Mouse (Mus musculus) heart, postnatal 10 days (tissue): Measurements from ENCODE around the gene Ezh2. TPM values are rescaled to one million over a fixed set of nuclear protein-coding genes. Genes with fewer than 3 reads are reported as not detected.
"Not testable (repeated sequence)": the region's sequence is repeated elsewhere in the genome, so short reads cannot be mapped to it uniquely, and the experiment has no call there.

Experiments used
- DNase-seq, 2 experiments: peaks; one replicate each; pipeline ENCODE4 v3.0.0; 2021
- intact Hi-C: fragments of 180-260 bp; cut with DNase I; formaldehyde crosslinking; loops from one replicate; pipeline ENCODE4 v1.15.1; 2025
- total RNA-seq, 2 experiments: library from RNA; stranded (reverse); gene quantifications; 2 replicates each; pipeline ENCODE4 v1.2.3; 2021

The Ezh2 gene
- total RNA-seq: 10 to 100 TPM; 35.7 to 41.9 TPM

- intact Hi-C loops: loop anchor here (2.0 to 5.0 kb wide), 2 partner anchors 18 to 143 kb away; partner anchors contain the start of gene Cul1
Observed at GRCm38 (mm10) chr6:47594926-47595623, at the start of gene Ezh2. Gene Ezh2 (minus strand): TSS chr6:47595341.

GRCm38 (mm10) chr6:47636527-47637076 is 41.5 kb upstream of the Ezh2 start:
- peak in 1 of 2 experiments; percentile 5 for DNase-seq
- intact Hi-C loops: no loop called here

More at GRCm38 (mm10) chr6:47594926-47595623, at the start of gene Ezh2:
- peak; percentile 99 for DNase-seq

GRCm38 (mm10) chr6:47635995-47636526 is 40.9 kb upstream of the Ezh2 start:
- intact Hi-C loops: no loop called here
- DNase-seq: no peak

- no peak for DNase-seq
- intact Hi-C loops: no loop called here
Observed at GRCm38 (mm10) chr6:47635207-47635994, 40.3 kb upstream of the Ezh2 start.

- DNase-seq: no peak
- intact Hi-C loops: loop anchor here (5.0 kb wide), 1 partner anchor 321 kb away; no protein-coding TSS in a partner anchor
Observed at GRCm38 (mm10) chr6:47633467-47633866, 38.3 kb upstream of the Ezh2 start.

- not testable (repeated sequence) for DNase-seq
- intact Hi-C loops: loop anchor here (5.0 kb wide), 1 partner anchor 318 kb away; no protein-coding TSS in a partner anchor
Observed at GRCm38 (mm10) chr6:47630061-47630460, 34.9 kb upstream of the Ezh2 start.

- intact Hi-C loops: no loop called here
- DNase-seq: no peak
Observed at GRCm38 (mm10) chr6:47627978-47628377, 32.8 kb upstream of the Ezh2 start.

- intact Hi-C loops, DNase-seq: not testable (repeated sequence)
Observed at GRCm38 (mm10) chr6:47626976-47627375, 31.8 kb upstream of the Ezh2 start.

GRCm38 (mm10) chr6:47621039-47621438 is 25.9 kb upstream of the Ezh2 start:
- DNase-seq: no peak
- intact Hi-C loops: no loop called here

GRCm38 (mm10) chr6:47608306-47608705 is 13.2 kb upstream of the Ezh2 start:
- intact Hi-C loops, DNase-seq: not testable (repeated sequence)

- DNase-seq: no peak
- intact Hi-C loops: no loop called here
Observed at GRCm38 (mm10) chr6:47601931-47602330, 6.8 kb upstream of the Ezh2 start.

GRCm38 (mm10) chr6:47595696-47596095 is 555 bp upstream of the Ezh2 start:
- DNase-seq: no peak
- intact Hi-C loops: loop anchor here (2.0 to 5.0 kb wide), 2 partner anchors 19 to 143 kb away; partner anchors contain the start of gene Cul1

GRCm38 (mm10) chr6:47594141-47594835 is 853 bp downstream of the Ezh2 start:
- intact Hi-C loops: loop anchor here (2.0 kb wide), 1 partner anchor 17 kb away; no protein-coding TSS in a partner anchor
- peak; percentile 83 to 84 for DNase-seq

GRCm38 (mm10) chr6:47593590-47593989 is 1.6 kb downstream of the Ezh2 start:
- intact Hi-C loops: no loop called here
- DNase-seq: no peak

- intact Hi-C loops, DNase-seq: not testable (repeated sequence)
Observed at GRCm38 (mm10) chr6:47587332-47587731, 7.8 kb downstream of the Ezh2 start.

GRCm38 (mm10) chr6:47572887-47573286 is 22.3 kb downstream of the Ezh2 start:
- intact Hi-C loops: no loop called here
- no peak for DNase-seq

GRCm38 (mm10) chr6:47565326-47566035 is 29.7 kb downstream of the Ezh2 start:
- intact Hi-C loops: no loop called here
- peak in 1 of 2 experiments; percentile 3 for DNase-seq

GRCm38 (mm10) chr6:47561426-47561825 is 33.7 kb downstream of the Ezh2 start:
- intact Hi-C loops: no loop called here
- DNase-seq: no peak

- no peak for DNase-seq
- intact Hi-C loops: no loop called here
Observed at GRCm38 (mm10) chr6:47560846-47561245, 34.3 kb downstream of the Ezh2 start.

- no peak for DNase-seq
- intact Hi-C loops: no loop called here
Observed at GRCm38 (mm10) chr6:47560407-47560806, 34.7 kb downstream of the Ezh2 start.
